Mouse (Mus musculus) embryonic facial prominence, embryonic 14.5 days (tissue): ENCODE results near the gene Gng12. TPM values are rescaled to one million over a fixed set of nuclear protein-coding genes. Genes with fewer than 3 reads are reported as not detected.

Experiments used
- ATAC-seq: fragments of 200-750 bp; cut with Nextera tagmentation; 2 replicates; pipeline ENCODE4 v1.8.0; 2017; ENCODE audit warnings: low read depth, moderate number of reproducible peaks, moderate TSS enrichment
- DNase-seq: peaks from one replicate; pipeline ENCODE4 v3.0.0-alpha.2; 2015; ENCODE audit warnings: low spot score
- H3K27ac ChIP-seq: fragments of 300-500 bp; sonication (generic); replicated peaks from 2 replicates; pipeline ENCODE4 v1.5.1; 2014; ENCODE audit warnings: low read depth, mild to moderate bottlenecking, low read length, moderate library complexity
- H3K27me3 ChIP-seq: fragments of 300-500 bp; sonication (generic); replicated peaks from 2 replicates; pipeline ENCODE4 v1.6.1; 2014; ENCODE audit warnings: low read length; ENCODE audit not compliant: control insufficient read depth, insufficient read depth
- H3K36me3 ChIP-seq: fragments of 300-500 bp; sonication (generic); 2 replicates; pipeline ENCODE4 v1.6.1; 2014; ENCODE audit warnings: low read length, mixed read lengths; ENCODE audit not compliant: control insufficient read depth, insufficient read depth
- H3K4me1 ChIP-seq: fragments of 300-500 bp; sonication (generic); 2 replicates; pipeline ENCODE4 v1.6.1; 2014; ENCODE audit warnings: antibody characterized with exemption, low read length; ENCODE audit not compliant: control insufficient read depth, insufficient read depth
- H3K4me2 ChIP-seq: fragments of 300-500 bp; sonication (generic); 2 replicates; pipeline ENCODE4 v1.6.1; 2014; ENCODE audit warnings: low read depth, mild to moderate bottlenecking, low read length, moderate library complexity, mixed read lengths
- H3K4me3 ChIP-seq: fragments of 300-500 bp; sonication (generic); 2 replicates; pipeline ENCODE4 v1.5.1; 2014; ENCODE audit warnings: low read depth, mild to moderate bottlenecking, low read length
- H3K9ac ChIP-seq: fragments of 300-500 bp; sonication (generic); 2 replicates; pipeline ENCODE4 v1.6.1; 2014; ENCODE audit warnings: low read depth, mild to moderate bottlenecking, low read length, moderate library complexity, mixed read lengths
- H3K9me3 ChIP-seq: fragments of 300-500 bp; sonication (generic); 2 replicates; pipeline ENCODE4 v1.6.1; 2016; ENCODE audit warnings: low read length; ENCODE audit not compliant: control insufficient read depth
- WGBS: fragments of 180-500 bp; shearing (Covaris S2); extraction: QIAGEN DNeasy Blood & Tissue Kit; methylation state at CpG from one replicate; pipeline ENCODE4 v1.1.7; 2014; 5-methylcytosine and 5-hydroxymethylcytosine counted together
- polyA plus RNA-seq: library from polyadenylated mRNA; unstranded; fragments of >200 nt; fragmentation: Nextera tagmentation; extraction: Ambion mirVana; gene quantifications from 2 replicates; pipeline ENCODE4 v1.2.1, GENCODE M21; 2014

Gng12 gene
- polyA plus RNA-seq, 1 experiment from 2014 or later: 91.8 TPM

DNA sequence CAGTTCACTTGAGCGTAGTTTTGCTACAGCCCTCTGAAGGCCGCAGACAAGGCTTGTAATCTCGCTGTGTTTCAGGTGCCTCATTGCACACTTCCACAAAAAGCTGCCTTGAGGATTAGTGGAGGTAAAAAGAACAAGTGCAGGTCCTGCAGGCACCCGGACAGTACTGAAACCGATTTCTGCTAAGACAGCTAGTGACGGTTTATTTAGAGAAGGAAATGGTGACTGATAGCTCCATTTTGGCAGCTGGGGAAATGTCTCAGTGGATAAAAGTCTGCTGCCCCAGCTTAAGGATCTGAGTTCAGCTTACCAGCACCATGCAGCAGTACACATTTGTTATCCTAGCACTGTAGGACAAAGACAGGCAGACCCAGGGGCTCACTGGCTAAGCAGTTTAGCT lies 45.6 kb downstream of the Gng12 start:
- ATAC-seq (no peak), DNase-seq (no peak)
- Histone ChIP-seq H3K4me2 (no peak overlapping the region), H3K36me3 (no peaks in the 10 kb centered on the region), H3K9me3 (no peaks in the 10 kb centered on the region), H3K27me3 (no peaks in the 10 kb centered on the region), H3K27ac (no peak overlapping the region), H3K4me3 (no peak overlapping the region), H3K4me1 (peaks cover 18% of the 10 kb centered on the region), H3K9ac (no peak overlapping the region)
- 70% methylated on average over 6 of the region's 6 CpGs for WGBS

DNA sequence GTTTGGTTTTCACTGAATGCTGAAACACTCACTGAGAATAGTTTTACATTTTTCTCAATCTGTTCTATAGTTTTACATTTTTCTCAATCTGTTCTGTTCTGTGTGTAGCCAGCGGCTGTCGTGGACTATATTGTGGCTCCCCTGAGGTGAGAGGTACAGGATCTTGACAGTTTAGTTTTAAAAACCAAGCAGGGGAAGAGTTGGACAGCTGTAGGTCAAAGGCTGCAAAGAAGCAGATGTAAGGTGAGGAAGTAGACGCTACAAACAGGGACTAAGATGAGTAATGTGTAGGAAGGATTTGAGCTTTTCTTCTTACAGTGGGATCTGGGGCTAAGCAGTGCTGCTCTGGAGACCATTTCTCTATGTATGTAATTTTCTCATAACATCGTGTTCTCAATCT lies 46.6 kb downstream of the Gng12 start:
- DNase-seq (no peak), ATAC-seq (no peak)
- Histone ChIP-seq H3K4me3 (no peak overlapping the region), H3K9ac (no peak overlapping the region), H3K9me3 (no peaks in the 10 kb centered on the region), H3K36me3 (no peaks in the 10 kb centered on the region), H3K27me3 (no peaks in the 10 kb centered on the region), H3K4me2 (no peak overlapping the region), H3K4me1 (peaks cover 18% of the 10 kb centered on the region), H3K27ac (no peak overlapping the region)
- 50% methylated on average over 4 of the region's 4 CpGs for WGBS

DNA sequence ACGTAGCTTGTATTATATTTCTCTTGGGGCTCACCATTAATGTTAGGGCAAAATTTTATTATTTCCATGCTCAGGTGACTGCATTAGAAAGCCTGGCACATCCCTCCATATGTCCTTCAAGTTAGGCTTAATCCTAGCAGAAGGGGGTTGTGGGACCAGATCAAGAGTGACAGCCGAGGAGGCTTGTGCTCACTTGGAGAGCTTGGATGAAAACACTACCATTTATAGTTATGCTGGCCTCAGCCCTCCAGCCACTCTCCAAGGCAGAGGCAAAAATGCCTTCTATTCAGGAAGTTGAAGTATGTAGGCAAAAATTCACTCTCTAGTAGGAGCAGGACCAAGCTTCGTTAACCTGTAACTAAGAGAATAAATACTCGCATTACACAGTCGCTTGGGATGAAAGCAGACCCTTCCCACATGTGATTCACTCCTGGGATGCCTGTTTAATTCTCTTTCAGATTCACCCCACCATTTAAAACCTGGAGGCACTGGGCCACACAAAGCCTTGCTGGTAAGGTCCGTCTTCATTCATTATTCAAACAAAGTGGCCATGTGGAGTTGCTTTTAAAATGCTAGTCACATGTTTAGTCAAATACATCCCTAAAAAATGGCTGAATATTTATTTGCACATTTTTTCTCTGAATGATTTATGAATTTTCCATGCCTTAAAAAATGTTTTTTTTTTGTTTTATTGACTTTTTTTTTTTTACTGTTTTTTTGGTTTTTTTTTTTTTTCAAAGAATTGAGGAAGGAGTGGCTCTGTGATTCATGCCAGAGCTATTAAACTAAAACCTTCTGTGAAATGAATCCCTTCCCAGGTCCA lies 47.4 kb downstream of the Gng12 start:
- WGBS: 20% methylated on average over 6 of the region's 6 CpGs
- no peak for ATAC-seq

DNA sequence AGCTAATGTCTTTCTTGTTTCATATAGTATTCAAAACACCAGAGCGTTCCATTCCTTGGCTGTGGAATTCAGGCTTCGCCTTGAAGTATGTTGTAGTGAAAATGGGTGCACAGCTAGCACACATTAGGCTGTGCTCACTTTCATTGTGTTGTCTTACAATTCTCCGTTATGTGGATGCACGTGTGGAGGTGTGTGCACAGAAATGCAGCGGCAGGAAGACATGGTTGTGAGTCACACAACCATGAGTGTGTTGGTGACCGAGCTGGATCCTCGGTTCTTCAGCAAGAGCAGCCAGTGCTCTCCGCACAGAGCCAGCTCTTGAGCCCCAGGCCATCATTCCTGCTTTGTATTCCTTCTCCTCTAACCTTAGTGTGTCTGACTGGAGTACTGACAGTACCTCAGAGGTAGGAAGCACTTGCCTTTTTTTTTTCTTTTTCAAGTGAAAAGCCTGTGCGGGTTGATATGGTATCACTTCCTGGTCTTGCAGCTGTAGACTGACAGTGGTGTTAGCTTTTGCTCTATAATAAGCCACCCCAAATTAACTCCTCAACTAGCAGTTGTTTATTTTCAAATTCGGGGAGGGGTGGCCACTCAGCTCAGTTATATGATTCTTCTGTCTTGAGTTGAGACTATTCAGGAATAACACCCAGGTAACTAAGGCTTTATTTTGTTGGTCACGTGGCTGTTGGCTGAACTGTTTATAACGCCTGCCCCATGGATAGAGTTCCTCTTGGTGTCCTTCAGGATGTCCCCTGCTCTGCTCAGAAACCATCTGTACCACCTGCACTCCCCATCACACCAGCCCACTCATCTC lies 48.2 kb downstream of the Gng12 start:
- Histone ChIP-seq H3K4me2 (no peak overlapping the region), H3K9ac (no peak overlapping the region), H3K27me3 (no peaks in the 10 kb centered on the region), H3K4me1 (peaks cover 18% of the 10 kb centered on the region), H3K36me3 (no peaks in the 10 kb centered on the region), H3K4me3 (no peak overlapping the region), H3K27ac (no peak overlapping the region), H3K9me3 (no peaks in the 10 kb centered on the region)
- WGBS: 69% methylated on average over 12 of the region's 12 CpGs
- ATAC-seq (no peak), DNase-seq (no peak)

More for the DNA sequence above, 47.4 kb downstream of the Gng12 start:
- no peaks in the 10 kb centered on the region for H3K36me3 ChIP-seq
- H3K4me3 ChIP-seq: no peak overlapping the region
- H3K4me2 ChIP-seq: no peak overlapping the region
- no peaks in the 10 kb centered on the region for H3K9me3 ChIP-seq
- H3K4me1 ChIP-seq: peaks cover 18% of the 10 kb centered on the region
- no peak overlapping the region for H3K9ac ChIP-seq
- no peak for DNase-seq
- H3K27ac ChIP-seq: 0 out of 2 replicates have a peak overlapping the region, but pooled peaks have one; percentile 6
- H3K27me3 ChIP-seq: no peaks in the 10 kb centered on the region

DNA sequence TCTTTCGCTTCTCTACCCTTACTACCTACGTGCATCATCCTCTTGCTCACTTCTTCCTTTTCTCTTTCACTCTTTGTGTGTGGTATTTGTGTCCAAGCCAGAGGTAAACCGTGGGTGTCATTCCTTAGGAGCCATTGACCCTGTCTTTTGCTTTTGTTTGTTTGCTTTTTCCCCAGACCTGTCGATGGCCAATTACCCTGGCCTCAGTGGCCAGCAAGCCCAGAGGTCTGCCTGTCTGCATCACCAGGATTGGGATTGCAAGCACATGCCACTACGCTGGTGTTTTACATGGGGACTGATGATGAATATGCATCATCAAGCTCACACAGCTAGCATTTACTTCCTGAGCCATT lies 48.8 kb downstream of the Gng12 start:
- H3K27ac ChIP-seq: no peak overlapping the region
- no peak for ATAC-seq
- H3K4me2 ChIP-seq: no peak overlapping the region
- H3K27me3 ChIP-seq: no peaks in the 10 kb centered on the region
- no peak overlapping the region for H3K9ac ChIP-seq
- no peaks in the 10 kb centered on the region for H3K36me3 ChIP-seq
- H3K4me3 ChIP-seq: no peak overlapping the region
- H3K4me1 ChIP-seq: peaks cover 18% of the 10 kb centered on the region
- WGBS: 57% methylated on average over 5 of the region's 5 CpGs
- no peak for DNase-seq
- no peaks in the 10 kb centered on the region for H3K9me3 ChIP-seq

DNA sequence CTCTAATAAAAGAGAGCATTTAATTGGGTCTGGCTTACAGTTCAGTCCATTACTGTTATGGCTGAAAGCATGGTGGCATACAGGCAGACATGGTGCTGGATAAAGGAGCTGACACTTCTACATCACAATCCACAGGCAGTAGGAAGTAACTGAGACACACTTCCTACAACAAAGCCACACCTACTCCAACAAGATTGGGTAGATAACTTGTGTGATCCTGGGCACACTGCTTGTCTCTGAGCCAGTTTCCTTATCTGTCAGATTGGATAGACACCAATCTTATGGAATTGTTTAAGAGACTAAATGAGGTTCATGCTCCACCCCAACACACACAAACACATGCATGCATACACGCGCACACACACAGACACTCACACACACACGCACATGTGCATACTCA lies 51.9 kb downstream of the Gng12 start:
- no peak for ATAC-seq
- Histone ChIP-seq H3K9ac (no peak overlapping the region), H3K4me1 (peaks cover 18% of the 10 kb centered on the region)

DNA sequence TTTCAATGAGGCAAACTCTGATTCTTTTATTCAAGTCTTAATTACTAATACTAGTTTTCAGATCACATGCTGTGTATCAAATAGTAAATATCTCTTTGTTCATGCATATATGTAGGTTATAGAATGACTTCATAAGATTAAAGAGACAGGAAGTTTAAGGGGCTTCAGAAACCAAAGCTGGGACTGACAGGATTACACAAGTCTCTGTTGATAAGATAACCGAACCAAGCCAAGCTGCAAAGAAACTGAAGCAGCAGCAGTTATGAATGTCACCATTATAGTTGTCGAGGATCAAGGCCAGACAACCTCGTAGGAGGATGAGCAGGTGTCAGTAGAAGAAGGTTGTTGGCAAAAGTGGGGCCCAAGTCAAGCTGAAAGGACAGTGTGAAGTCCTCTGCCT lies 52.7 kb downstream of the Gng12 start:
- peaks cover 13% of the 10 kb centered on the region; the same call in 1 of the 2 replicates for H3K4me1 ChIP-seq
- no peak for DNase-seq

More for the DNA sequence above, 51.9 kb downstream of the Gng12 start:
- no peaks in the 10 kb centered on the region for H3K36me3 ChIP-seq
- no peak for DNase-seq
- no peak overlapping the region for H3K4me2 ChIP-seq
- no peak overlapping the region for H3K4me3 ChIP-seq
- no peaks in the 10 kb centered on the region for H3K27me3 ChIP-seq
- H3K27ac ChIP-seq: no peak overlapping the region
- WGBS: 74% methylated on average over 3 of the region's 3 CpGs
- no peaks in the 10 kb centered on the region for H3K9me3 ChIP-seq

DNA sequence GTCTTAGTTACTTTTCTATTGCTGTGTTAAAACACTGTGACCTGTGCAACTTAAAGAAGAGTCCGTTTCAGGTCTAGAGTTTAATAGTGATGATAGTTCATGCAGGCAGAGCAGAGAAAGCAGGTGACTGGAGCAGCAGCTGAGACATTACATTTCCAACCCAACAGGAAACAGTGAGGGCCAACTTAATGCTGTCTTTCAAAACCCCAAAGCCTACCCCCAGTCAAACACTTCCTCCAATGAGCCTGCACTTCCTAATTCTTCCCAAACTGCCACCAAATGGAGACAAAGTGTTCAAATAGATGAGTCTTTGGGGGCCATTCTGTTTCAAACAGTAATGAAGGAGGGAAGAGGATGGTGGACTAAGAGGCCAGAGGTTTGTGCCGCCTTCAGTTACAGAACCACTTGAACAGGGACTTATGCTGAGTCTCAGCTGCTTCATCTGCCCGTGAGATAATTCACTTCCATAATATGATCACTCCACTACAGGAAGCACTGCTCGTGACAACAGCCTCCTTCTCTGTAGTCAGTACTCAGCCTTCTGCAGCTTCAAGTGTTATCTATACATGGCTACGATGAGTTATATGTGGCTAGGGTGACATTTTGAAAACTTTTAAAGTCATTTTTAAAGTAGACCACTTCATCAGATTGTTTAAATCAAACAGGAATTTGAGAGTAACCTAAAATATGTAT lies 55.7 kb downstream of the Gng12 start:
- DNase-seq (no peak), ATAC-seq (no peak)
- no peaks in the 10 kb centered on the region for H3K27me3 ChIP-seq
- H3K4me2 ChIP-seq: no peak overlapping the region
- WGBS: 78% methylated on average over 5 of the region's 5 CpGs
- H3K27ac ChIP-seq: no peak overlapping the region
- H3K9ac ChIP-seq: no peak overlapping the region
- no peaks in the 10 kb centered on the region for H3K36me3 ChIP-seq
- H3K4me1 ChIP-seq: no peaks in the 10 kb centered on the region
- no peak overlapping the region for H3K4me3 ChIP-seq
- no peaks in the 10 kb centered on the region for H3K9me3 ChIP-seq

More for the DNA sequence above, 52.7 kb downstream of the Gng12 start:
- H3K9me3 ChIP-seq: no peaks in the 10 kb centered on the region
- ATAC-seq: no peak
- H3K4me2 ChIP-seq: no peak overlapping the region
- H3K9ac ChIP-seq: no peak overlapping the region
- 87% methylated on average over 3 of the region's 3 CpGs for WGBS
- H3K27me3 ChIP-seq: no peaks in the 10 kb centered on the region
- no peaks in the 10 kb centered on the region for H3K36me3 ChIP-seq
- H3K27ac ChIP-seq: no peak overlapping the region
- H3K4me3 ChIP-seq: no peak overlapping the region
